Mouse (Mus musculus) kidney, embryonic 14.5 days (tissue): ENCODE measurements at regions not wholly inside any gene's neighbourhood (a gene's known extent, or its start where the extent isn't known, plus 50 kb on each side); places are given as distances from the start of the nearest gene placed in this dataset.
A peak's percentile ranks its signal among the peaks of the same experiment; 100 is the strongest.

Source experiments
- ATAC-seq: fragments of 200-750 bp; cut with Nextera tagmentation; 2 replicates; pipeline ENCODE4 v1.8.0; 2017; ENCODE audit warnings: moderate number of reproducible peaks, mild to moderate bottlenecking, moderate TSS enrichment, moderate library complexity; ENCODE audit not compliant: low FRiP score, low TSS enrichment
- H3K27ac ChIP-seq: fragments of 300-500 bp; sonication (generic); 2 replicates; pipeline ENCODE4 v1.5.1; 2014; ENCODE audit warnings: low read depth, mild to moderate bottlenecking, low read length, moderate library complexity, mixed read lengths
- H3K27me3 ChIP-seq: fragments of 300-500 bp; sonication (generic); 2 replicates; pipeline ENCODE4 v1.6.1; 2014; ENCODE audit warnings: mild to moderate bottlenecking, low read length; ENCODE audit not compliant: control insufficient read depth, insufficient read depth
- H3K36me3 ChIP-seq: fragments of 300-500 bp; sonication (generic); 2 replicates; pipeline ENCODE4 v1.6.1; 2014; ENCODE audit warnings: low read length, mixed read lengths; ENCODE audit not compliant: control insufficient read depth, insufficient read depth
- H3K4me1 ChIP-seq: fragments of 300-500 bp; sonication (generic); 2 replicates; pipeline ENCODE4 v1.6.1; 2014; ENCODE audit warnings: low read length, mixed read lengths; ENCODE audit not compliant: control insufficient read depth, insufficient read depth
- H3K4me2 ChIP-seq: fragments of 300-500 bp; sonication (generic); replicated peaks from 2 replicates; pipeline ENCODE4 v1.6.1; 2014; ENCODE audit warnings: low read depth, mild to moderate bottlenecking, low read length
- H3K4me3 ChIP-seq: fragments of 300-500 bp; sonication (generic); 2 replicates; pipeline ENCODE4 v1.5.1; 2014; ENCODE audit warnings: mild to moderate bottlenecking, low read length
- H3K9ac ChIP-seq: fragments of 300-500 bp; sonication (generic); 2 replicates; pipeline ENCODE4 v1.6.1; 2014; ENCODE audit warnings: low read depth, mild to moderate bottlenecking, low read length, moderate library complexity
- H3K9me3 ChIP-seq: fragments of 300-500 bp; sonication (generic); 2 replicates; pipeline ENCODE4 v1.6.1; 2016; ENCODE audit warnings: low read length; ENCODE audit not compliant: control insufficient read depth
- WGBS: fragments of 180-500 bp; shearing (Covaris S2); extraction: QIAGEN DNeasy Blood & Tissue Kit; methylation state at CpG from one replicate; pipeline ENCODE4 v1.1.7; 2014; 5-methylcytosine and 5-hydroxymethylcytosine counted together

GRCm38 (mm10) chr1:73693537-73693936 is 430.7 kb downstream of the Tns1 start:
- WGBS: 84% methylated on average over 2 of the region's 2 CpGs
- H3K27ac ChIP-seq: no peak overlapping the region
- no peak overlapping the region for H3K4me3 ChIP-seq
- H3K36me3 ChIP-seq: no peaks in the 10 kb centered on the region
- no peaks in the 10 kb centered on the region for H3K4me1 ChIP-seq
- no peak overlapping the region for H3K9ac ChIP-seq
- H3K9me3 ChIP-seq: no peaks in the 10 kb centered on the region
- no peak for ATAC-seq
- no peaks in the 10 kb centered on the region for H3K27me3 ChIP-seq
- no peak overlapping the region for H3K4me2 ChIP-seq

GRCm38 (mm10) chr1:73685734-73686133 is 438.5 kb downstream of the Tns1 start:
- H3K36me3 ChIP-seq: no peaks in the 10 kb centered on the region
- no peak overlapping the region for H3K27ac ChIP-seq
- H3K27me3 ChIP-seq: no peaks in the 10 kb centered on the region
- no peak overlapping the region for H3K4me2 ChIP-seq
- no peaks in the 10 kb centered on the region for H3K9me3 ChIP-seq
- no peak overlapping the region for H3K4me3 ChIP-seq
- 44% methylated on average over 4 of the region's 4 CpGs for WGBS
- H3K9ac ChIP-seq: no peak overlapping the region
- ATAC-seq: 0 out of 2 replicates have a peak, but pooled peaks have one; percentile 66
- H3K4me1 ChIP-seq: no peaks in the 10 kb centered on the region

- Histone ChIP-seq H3K4me1 (no peaks in the 10 kb centered on the region), H3K4me3 (no peak overlapping the region), H3K9me3 (no peaks in the 10 kb centered on the region), H3K27me3 (no peaks in the 10 kb centered on the region), H3K9ac (no peak overlapping the region), H3K36me3 (no peaks in the 10 kb centered on the region), H3K4me2 (no peak overlapping the region), H3K27ac (no peak overlapping the region)
- WGBS: 63% methylated on average over 4 of the region's 4 CpGs
- no peak for ATAC-seq
These were observed 439.2 kb downstream of the Tns1 start for GRCm38 (mm10) chr1:73685066-73685465.

GRCm38 (mm10) chr1:73684166-73684565 is 440.1 kb downstream of the Tns1 start:
- Histone ChIP-seq H3K9ac (no peak overlapping the region), H3K36me3 (no peaks in the 10 kb centered on the region), H3K27ac (no peak overlapping the region), H3K4me1 (no peaks in the 10 kb centered on the region), H3K4me3 (no peak overlapping the region), H3K4me2 (no peak overlapping the region), H3K9me3 (no peaks in the 10 kb centered on the region), H3K27me3 (no peaks in the 10 kb centered on the region)
- whole genome bisulfite sequencing: 94% methylated on average over 5 of the region's 5 CpGs
- ATAC-seq: no peak

- 0 out of 2 replicates have a peak, but pooled peaks have one; percentile 62 for ATAC-seq
- H3K9ac ChIP-seq: no peak overlapping the region
- no peaks in the 10 kb centered on the region for H3K36me3 ChIP-seq
These were observed 440.9 kb downstream of the Tns1 start for GRCm38 (mm10) chr1:73683132-73683888.

GRCm38 (mm10) chr1:73681697-73682096 is 442.6 kb downstream of the Tns1 start:
- Histone ChIP-seq H3K27me3 (no peaks in the 10 kb centered on the region), H3K9me3 (no peaks in the 10 kb centered on the region), H3K4me2 (no peak overlapping the region), H3K4me3 (no peak overlapping the region), H3K27ac (no peak overlapping the region), H3K9ac (no peak overlapping the region), H3K4me1 (no peaks in the 10 kb centered on the region), H3K36me3 (no peaks in the 10 kb centered on the region)
- ATAC-seq: no peak
- WGBS: 73% methylated on average over 1 of the region's 1 CpGs

More at GRCm38 (mm10) chr1:73683132-73683888, 440.9 kb downstream of the Tns1 start:
- Histone ChIP-seq H3K4me3 (no peak overlapping the region), H3K4me1 (no peaks in the 10 kb centered on the region), H3K4me2 (no peak overlapping the region), H3K9me3 (no peaks in the 10 kb centered on the region), H3K27me3 (no peaks in the 10 kb centered on the region), H3K27ac (peak overlapping the region; percentile 37; the same call in 1 of the 2 replicates)
- 30% methylated on average over 4 of the region's 4 CpGs for WGBS

- Histone ChIP-seq H3K9me3 (peaks cover 1% of the 10 kb centered on the region; the same call in 1 of the 2 replicates), H3K4me3 (no peak overlapping the region)
These were observed 443.4 kb downstream of the Tns1 start for GRCm38 (mm10) chr1:73680829-73681228.

GRCm38 (mm10) chr1:73673851-73674235 is 450.4 kb downstream of the Tns1 start:
- 94% methylated on average over 1 of the region's 1 CpGs for WGBS
- H3K4me3 ChIP-seq: no peak overlapping the region

More at GRCm38 (mm10) chr1:73680829-73681228, 443.4 kb downstream of the Tns1 start:
- no peak overlapping the region for H3K4me2 ChIP-seq
- no peak overlapping the region for H3K27ac ChIP-seq
- H3K36me3 ChIP-seq: no peaks in the 10 kb centered on the region
- no peaks in the 10 kb centered on the region for H3K4me1 ChIP-seq
- WGBS: 78% methylated on average over 3 of the region's 3 CpGs
- no peaks in the 10 kb centered on the region for H3K27me3 ChIP-seq
- H3K9ac ChIP-seq: no peak overlapping the region
- ATAC-seq: no peak

GRCm38 (mm10) chr1:73673191-73673850 is 450.9 kb downstream of the Tns1 start:
- H3K36me3 ChIP-seq: no peaks in the 10 kb centered on the region
- H3K4me2 ChIP-seq: no peak overlapping the region
- no peak for ATAC-seq
- H3K9me3 ChIP-seq: peaks cover 4% of the 10 kb centered on the region; the same call in 1 of the 2 replicates
- 47% methylated on average over 4 of the region's 4 CpGs for WGBS
- no peaks in the 10 kb centered on the region for H3K4me1 ChIP-seq
- H3K9ac ChIP-seq: no peak overlapping the region
- no peak overlapping the region for H3K27ac ChIP-seq
- no peak overlapping the region for H3K4me3 ChIP-seq
- no peaks in the 10 kb centered on the region for H3K27me3 ChIP-seq

More at GRCm38 (mm10) chr1:73673851-73674235, 450.4 kb downstream of the Tns1 start:
- no peak for ATAC-seq
- H3K27me3 ChIP-seq: no peaks in the 10 kb centered on the region
- no peak overlapping the region for H3K9ac ChIP-seq
- peaks cover 4% of the 10 kb centered on the region; the same call in 1 of the 2 replicates for H3K9me3 ChIP-seq
- H3K4me2 ChIP-seq: no peak overlapping the region
- no peaks in the 10 kb centered on the region for H3K36me3 ChIP-seq
- H3K27ac ChIP-seq: no peak overlapping the region
- no peaks in the 10 kb centered on the region for H3K4me1 ChIP-seq
